Mouse (Mus musculus) B cell, adult 2 months (primary cell): ENCODE measurements around the gene Dhrs2.

ENCODE experiments used
- DNase-seq, 2 experiments: peaks; one replicate each; pipeline ENCODE4 v3.0.0; 2022

The Dhrs2 gene

GRCm38 (mm10) chr14:55221707-55222106, at the start of gene Dhrs2:
Gene Dhrs2, plus strand, starts transcription at chr14:55222007.
- no peak for DNase-seq

GRCm38 (mm10) chr14:55174164-55174563, 47.6 kb upstream of the Dhrs2 start:
- DNase-seq, result no peak

GRCm38 (mm10) chr14:55177274-55177673, 44.5 kb upstream of the Dhrs2 start:
- peak; percentile 69 to 72 for DNase-seq

GRCm38 (mm10) chr14:55180951-55181350, 40.9 kb upstream of the Dhrs2 start:
- no peak for DNase-seq

GRCm38 (mm10) chr14:55183231-55183630, 38.6 kb upstream of the Dhrs2 start:
- no peak for DNase-seq

- DNase-seq, result no peak
These were observed 37.1 kb upstream of the Dhrs2 start for GRCm38 (mm10) chr14:55184640-55185145.

GRCm38 (mm10) chr14:55188491-55188890, 33.3 kb upstream of the Dhrs2 start:
- DNase-seq, result no peak

- DNase-seq, result no peak
These were observed 32.4 kb upstream of the Dhrs2 start for GRCm38 (mm10) chr14:55189351-55189769.

- DNase-seq, result no peak
These were observed 28.5 kb upstream of the Dhrs2 start for GRCm38 (mm10) chr14:55193354-55193753.

GRCm38 (mm10) chr14:55193876-55194635, 27.8 kb upstream of the Dhrs2 start:
- peak; percentile 70 to 75 for DNase-seq

GRCm38 (mm10) chr14:55194786-55195185, 27.0 kb upstream of the Dhrs2 start:
- DNase-seq, result no peak

GRCm38 (mm10) chr14:55197121-55197520, 24.7 kb upstream of the Dhrs2 start:
- no peak for DNase-seq

GRCm38 (mm10) chr14:55198187-55198586, 23.6 kb upstream of the Dhrs2 start:
- DNase-seq, result no peak

GRCm38 (mm10) chr14:55204544-55204943, 17.3 kb upstream of the Dhrs2 start:
- no peak for DNase-seq

- no peak for DNase-seq
These were observed 16.6 kb upstream of the Dhrs2 start for GRCm38 (mm10) chr14:55205045-55205750.

- no peak for DNase-seq
These were observed 13.5 kb upstream of the Dhrs2 start for GRCm38 (mm10) chr14:55208306-55208705.

- DNase-seq, result no peak
These were observed 8.2 kb upstream of the Dhrs2 start for GRCm38 (mm10) chr14:55213621-55214020.

- peak; percentile 76 to 78 for DNase-seq
These were observed 7.3 kb upstream of the Dhrs2 start for GRCm38 (mm10) chr14:55214507-55214906.

GRCm38 (mm10) chr14:55223172-55223571, 1.4 kb downstream of the Dhrs2 start:
- DNase-seq, result no peak

- no peak for DNase-seq
These were observed 12.8 kb downstream of the Dhrs2 start for GRCm38 (mm10) chr14:55234639-55235038.

- no peak for DNase-seq
These were observed 14.9 kb downstream of the Dhrs2 start for GRCm38 (mm10) chr14:55236685-55237084.

GRCm38 (mm10) chr14:55242664-55243063, 20.9 kb downstream of the Dhrs2 start:
- DNase-seq, result no peak

- no peak for DNase-seq
These were observed 25.4 kb downstream of the Dhrs2 start for GRCm38 (mm10) chr14:55247181-55247580.

GRCm38 (mm10) chr14:55248284-55248683, 26.5 kb downstream of the Dhrs2 start:
- no peak for DNase-seq
